Mouse (Mus musculus) embryonic fibroblast, embryonic 13.5 days (primary cell): ENCODE results near the gene Sp7.
A peak's percentile ranks its signal among the peaks of the same experiment; 100 is the strongest.

Source experiments
- CTCF ChIP-seq: IDR thresholded peaks from 2 replicates; pipeline ENCODE4 v1.5.1; 2011; ENCODE audit warnings: mild to moderate bottlenecking, control low read depth, low read length, moderate library complexity, borderline replicate concordance; ENCODE audit not compliant: insufficient read depth
- POLR2A ChIP-seq: IDR thresholded peaks from 2 replicates; pipeline ENCODE4 v1.6.1; 2011; ENCODE audit warnings: low read depth, mild to moderate bottlenecking, control low read depth, low read length, moderate library complexity

GRCm38 (mm10) chr15:102399229-102400221 lies 32.5 kb upstream of the Sp7 start:
- TF ChIP-seq POLR2A: peak; percentile 70
- no peak for TF ChIP-seq CTCF
